Mouse (Mus musculus): ENCODE data around the gene Tdpoz4.
"Not testable (repeated sequence)": the region's sequence is repeated elsewhere in the genome, so short reads cannot be mapped to it uniquely, and the experiment has no call there.

Gene Tdpoz4

GRCm38 (mm10) chr3:93796098-93796497, at the start of gene Tdpoz4:
Tdpoz4 (plus strand) TSS chr3:93796398.
- DNase-seq (ENCODE audit: low read depth in 2 of 2, low spot score in 2 of 2) = not testable (repeated sequence)

- DNase-seq (ENCODE audit: low read depth in 2 of 2, low spot score in 2 of 2) = not testable (repeated sequence)
These were observed 42.2 kb upstream of the Tdpoz4 start for GRCm38 (mm10) chr3:93754022-93754421.

DNA sequence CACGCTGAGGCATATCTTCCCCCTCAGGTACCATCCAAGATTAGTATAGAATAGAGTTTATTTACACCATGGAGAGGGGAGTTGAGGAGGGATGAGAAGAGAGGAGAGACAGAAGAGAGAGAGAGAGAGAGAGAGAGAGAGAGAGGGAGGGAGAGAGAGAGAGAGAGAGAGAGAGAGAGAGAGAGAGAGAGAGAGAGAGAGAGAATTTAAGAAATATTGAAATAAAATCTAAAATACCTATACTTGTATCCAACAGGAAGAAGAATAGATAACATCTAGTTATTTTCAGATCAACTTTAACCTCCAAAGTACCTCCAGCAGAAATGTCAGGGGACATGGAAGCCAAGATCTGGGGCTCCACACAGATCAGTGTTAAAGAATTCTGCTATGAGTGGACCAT, 23.5 kb upstream of the Tdpoz4 start, which contains the start of gene Gm5773:
Gm5773 (plus strand) TSS at position 301 of the 400 bp plus-strand sequence.
- not testable (repeated sequence) for DNase-seq (ENCODE audit: low read depth in 2 of 2, low spot score in 2 of 2)

- DNase-seq (ENCODE audit: low read depth in 2 of 2, low spot score in 2 of 2) = not testable (repeated sequence)
These were observed 17.1 kb downstream of the Tdpoz4 start for GRCm38 (mm10) chr3:93813341-93813740.

- not testable (repeated sequence) for DNase-seq (ENCODE audit: low read depth in 2 of 2, low spot score in 2 of 2)
These were observed 29.5 kb downstream of the Tdpoz4 start, which contains the start of gene Tdpoz3 for GRCm38 (mm10) chr3:93825720-93826119. Tdpoz3 (plus strand) TSS chr3:93826020.
